Mouse (Mus musculus) brain, adult 10 weeks (tissue): ENCODE results near the gene Vmn1r49. TPM values are rescaled to one million over a fixed set of nuclear protein-coding genes. Genes with fewer than 3 reads are reported as not detected.

Experiments used
- polyA plus RNA-seq: library from polyadenylated mRNA; stranded (reverse); fragments of 350-450 nt; fragmentation: Illumina TruSeq; extraction: RNeasy Lipid Tissue Mini Kit (QIAGEN cat#74804); gene quantifications from one replicate; pipeline ENCODE4 v1.2.3, GENCODE M21; 2015; ENCODE audit warnings: low read depth, low replicate concordance

Vmn1r49 gene
- polyA plus RNA-seq, result not detected

DNA sequence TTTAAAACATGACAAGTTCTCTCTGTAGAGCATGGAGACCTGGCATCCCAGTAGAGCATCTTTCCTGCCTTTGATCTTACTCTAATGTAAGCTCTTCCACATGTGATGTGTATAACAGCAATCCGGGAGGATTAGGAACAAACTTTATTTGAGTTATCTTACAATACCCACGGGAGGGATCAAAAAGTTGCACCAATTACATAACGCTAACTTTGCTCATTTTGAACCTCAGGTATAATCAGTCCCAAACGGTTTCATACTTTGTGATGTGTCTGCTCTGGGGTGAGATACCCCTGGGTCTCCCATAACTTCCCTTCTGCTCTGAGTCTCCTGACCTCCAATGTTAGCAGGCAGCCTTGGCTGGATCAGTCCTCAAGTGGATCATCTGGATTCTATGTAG, at the start of gene Vmn1r49:
TSS of gene Vmn1r49 (minus strand) at position 101 of the 400 bp plus-strand sequence.

DNA sequence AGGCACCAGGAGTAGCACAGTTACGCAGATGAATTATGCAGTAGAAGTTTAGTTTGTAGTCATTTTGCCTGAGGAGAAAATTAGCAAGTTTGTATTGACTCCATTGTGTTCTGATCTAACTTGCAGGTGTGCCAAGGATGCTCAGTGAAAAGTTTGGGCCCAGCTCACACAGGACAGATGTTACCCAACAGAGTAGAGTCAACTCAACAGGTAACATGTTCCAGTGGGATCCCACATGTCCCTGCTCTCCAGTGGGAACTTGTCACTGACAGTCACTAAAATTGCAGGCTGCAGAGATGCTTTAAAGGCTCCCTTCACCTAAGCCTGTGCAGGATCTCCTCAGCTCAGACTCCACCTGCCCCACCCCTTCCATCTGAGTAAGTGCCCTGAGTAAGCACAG, 44.0 kb upstream of the Vmn1r49 start, which contains the start of gene Vmn1r51:
TSS of gene Vmn1r51 (plus strand) at position 301 of the 400 bp plus-strand sequence.

DNA sequence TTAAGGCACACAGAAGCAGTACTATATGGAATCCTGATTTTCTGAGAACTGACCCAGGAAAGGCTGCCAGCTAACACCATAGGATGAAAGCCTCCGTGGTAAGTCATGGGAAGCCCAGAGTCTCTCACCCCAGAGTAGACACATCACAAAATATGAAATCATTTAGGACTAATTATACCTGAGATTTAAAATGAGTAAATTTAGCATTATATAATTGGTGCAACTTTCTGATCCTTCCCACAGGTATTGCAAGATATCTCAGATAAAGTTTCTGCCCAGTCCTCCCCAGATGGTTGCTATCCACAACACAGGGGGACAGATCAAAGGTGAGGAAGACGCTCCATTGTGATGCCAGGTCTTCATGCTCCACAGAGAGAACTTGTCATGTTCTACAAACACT, 22.8 kb upstream of the Vmn1r49 start, which contains the start of gene Vmn1r50:
TSS of gene Vmn1r50 (plus strand) at position 301 of the 400 bp plus-strand sequence.

DNA sequence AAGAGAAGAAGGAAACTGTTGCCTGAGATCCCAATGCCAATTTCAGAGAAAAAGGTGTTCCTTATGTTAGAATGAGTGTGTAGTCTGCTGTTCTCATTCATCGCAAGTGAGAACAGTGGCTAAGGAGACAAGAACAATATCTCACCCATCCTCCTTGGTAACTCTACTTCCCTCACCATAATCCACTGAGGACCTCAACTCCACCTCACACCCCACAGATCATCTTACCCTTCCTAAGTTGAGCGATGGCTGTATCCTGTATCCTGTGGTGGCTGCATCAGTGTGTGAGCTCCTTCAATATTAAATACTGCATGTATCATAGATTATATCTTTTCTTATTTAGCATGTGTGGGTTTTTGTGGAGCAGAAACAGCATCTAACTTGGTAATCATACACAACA, 41.6 kb downstream of the Vmn1r49 start, which contains the start of gene Vmn1r48:
TSS of gene Vmn1r48 (minus strand) at position 101 of the 400 bp plus-strand sequence.

Other genes with a start within 250 kb of the Vmn1r49 start
- not detected for gene Vmn1r42, start 202.1 kb downstream of the Vmn1r49 start, polyA plus RNA-seq
- not detected for gene Vmn1r43, start 202.1 kb downstream of the Vmn1r49 start, polyA plus RNA-seq
- not detected for gene Vmn1r44, start 194.8 kb downstream of the Vmn1r49 start, polyA plus RNA-seq
- not detected for gene Vmn1r45, start 137.9 kb downstream of the Vmn1r49 start, polyA plus RNA-seq
- not detected for gene Vmn1r46, start 109.2 kb downstream of the Vmn1r49 start, polyA plus RNA-seq
- not detected for gene Vmn1r47, start 62.4 kb downstream of the Vmn1r49 start, polyA plus RNA-seq
- not detected for gene Vmn1r48, start 41.7 kb downstream of the Vmn1r49 start, polyA plus RNA-seq
- not detected for gene Vmn1r50, start 22.9 kb upstream of the Vmn1r49 start, polyA plus RNA-seq
- gene Vmn1r51, start 44.1 kb upstream of the Vmn1r49 start, polyA plus RNA-seq, result not detected
- not detected for gene Vmn1r52, start 96.3 kb upstream of the Vmn1r49 start, polyA plus RNA-seq
- not detected for gene V1ra8, start 124.3 kb upstream of the Vmn1r49 start, polyA plus RNA-seq
- not detected for gene Vmn1r53, start 145.9 kb upstream of the Vmn1r49 start, polyA plus RNA-seq
- gene Vmn1r54, start 167.8 kb upstream of the Vmn1r49 start, polyA plus RNA-seq, result not detected
- gene BC048671, start 222.7 kb upstream of the Vmn1r49 start, polyA plus RNA-seq, result not detected
- gene Chst13, start 246.7 kb upstream of the Vmn1r49 start, polyA plus RNA-seq, result not detected